Mouse (Mus musculus) bone marrow macrophage, adult 2 months (primary cell): Measurements from ENCODE around the gene Hnf1b. TPM values are rescaled to one million over a fixed set of nuclear protein-coding genes. Genes with fewer than 3 reads are reported as not detected.
A peak's percentile ranks its signal among the peaks of the same experiment; 100 is the strongest.

Experiments
- H3K27ac ChIP-seq: 2 replicates; pipeline ENCODE4 v1.5.1; 2012; ENCODE audit warnings: low read depth, low read length; ENCODE audit not compliant: insufficient read depth
- H3K4me1 ChIP-seq: 2 replicates; pipeline ENCODE4 v1.6.1; 2012; ENCODE audit warnings: low read length; ENCODE audit not compliant: control insufficient read depth, insufficient read depth
- H3K4me3 ChIP-seq: 2 replicates; pipeline ENCODE4 v1.5.1; 2012; ENCODE audit warnings: mild to moderate bottlenecking, low read length, moderate library complexity; ENCODE audit not compliant: insufficient read depth
- CTCF ChIP-seq: IDR thresholded peaks from 2 replicates; pipeline ENCODE4 v1.5.1; 2012; ENCODE audit warnings: low read depth, mild to moderate bottlenecking, low read length, moderate library complexity
- POLR2A ChIP-seq: IDR thresholded peaks from 2 replicates; pipeline ENCODE4 v1.6.1; 2012; ENCODE audit warnings: mild to moderate bottlenecking, low read depth, low read length, borderline replicate concordance
- polyA plus RNA-seq: library from polyadenylated mRNA; stranded (reverse); fragments of >200 nt; gene quantifications from 2 replicates; pipeline ENCODE4 v1.2.4, GENCODE M21; 2012; ENCODE audit not compliant: missing spikeins, insufficient read depth, insufficient read length

The Hnf1b gene
- polyA plus RNA-seq, 1 experiment, result not detected

DNA sequence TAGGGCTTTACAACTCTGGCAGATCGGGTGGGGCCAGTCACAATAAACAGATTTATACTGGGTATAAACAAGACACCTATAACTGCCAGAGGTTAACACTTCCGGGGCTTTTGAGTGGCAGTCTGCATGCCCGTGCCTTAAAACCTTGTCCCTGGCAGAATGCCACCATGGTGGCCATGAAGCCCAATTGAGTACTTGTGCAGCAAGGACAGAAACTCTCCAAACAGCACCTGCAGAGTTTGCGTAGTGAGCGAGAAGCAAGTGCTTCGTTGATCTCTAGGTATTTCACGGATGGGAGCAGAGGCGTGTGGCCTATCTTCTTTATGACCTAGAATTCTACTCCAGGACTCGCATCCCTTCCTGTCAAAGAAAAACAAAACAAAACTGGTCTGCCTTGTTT, 23.6 kb downstream of the Hnf1b start:
- peaks cover 18% of the 10 kb centered on the region for H3K4me1 ChIP-seq
- no peak overlapping the region for H3K27ac ChIP-seq
- no peak for TF ChIP-seq POLR2A
- TF ChIP-seq CTCF, result no peak
- no peak overlapping the region for H3K4me3 ChIP-seq

GRCm38 (mm10) chr11:83876630-83877029, 26.8 kb downstream of the Hnf1b start:
- Histone ChIP-seq H3K27ac (no peak overlapping the region), H3K4me1 (peaks cover 8% of the 10 kb centered on the region), H3K4me3 (no peak overlapping the region)
- no peak for TF ChIP-seq POLR2A
- TF ChIP-seq CTCF, result no peak

DNA sequence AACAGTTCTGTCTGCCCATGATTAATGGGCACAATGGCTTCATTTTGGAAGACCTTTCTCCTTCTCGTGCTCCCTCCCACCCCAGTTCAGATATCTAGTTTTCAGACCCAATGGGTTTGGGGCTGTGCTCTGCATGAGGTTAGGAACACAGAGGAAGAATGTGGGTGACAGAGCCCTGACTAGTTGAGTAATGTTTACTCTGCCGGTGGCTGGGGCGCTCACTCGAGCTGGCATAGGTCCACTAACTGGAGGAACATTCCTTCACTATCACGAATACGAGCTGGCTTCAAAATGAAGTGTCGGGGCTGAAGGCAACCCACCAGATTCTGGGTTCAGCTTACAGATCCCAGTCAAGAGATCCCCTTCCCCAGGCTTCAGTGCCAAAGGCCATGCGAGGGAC, 27.9 kb downstream of the Hnf1b start:
- TF ChIP-seq POLR2A (no peak), CTCF (no peak)
- no peak overlapping the region for H3K4me3 ChIP-seq
- no peak overlapping the region for H3K27ac ChIP-seq
- H3K4me1 ChIP-seq, result peaks cover 8% of the 10 kb centered on the region

GRCm38 (mm10) chr11:83878417-83878952, 28.6 kb downstream of the Hnf1b start:
- Histone ChIP-seq H3K27ac (no peak overlapping the region), H3K4me1 (peaks cover 9% of the 10 kb centered on the region), H3K4me3 (no peak overlapping the region)
- TF ChIP-seq CTCF, result no peak
- TF ChIP-seq POLR2A, result no peak

DNA sequence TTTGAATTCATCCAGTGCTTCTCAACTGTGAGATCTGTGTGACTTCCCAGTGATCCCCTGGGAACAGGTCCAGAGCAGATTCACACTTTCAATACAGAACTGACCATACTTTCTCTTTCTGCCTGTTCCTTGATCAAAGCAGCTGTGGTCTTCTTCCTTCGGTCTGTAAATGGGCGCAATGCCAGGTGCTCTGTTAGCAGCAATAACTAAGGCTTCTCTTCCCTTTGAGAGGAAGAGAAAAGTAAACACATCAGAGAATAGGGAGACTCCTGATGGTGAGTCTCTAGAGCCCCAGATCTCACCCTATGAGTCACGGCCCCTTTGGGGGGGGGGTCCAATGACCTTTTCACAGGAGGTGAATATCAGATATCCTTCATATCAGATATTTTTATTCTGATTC, 29.3 kb downstream of the Hnf1b start:
- Histone ChIP-seq H3K4me3 (no peak overlapping the region), H3K4me1 (peaks cover 9% of the 10 kb centered on the region), H3K27ac (no peak overlapping the region)
- TF ChIP-seq CTCF, result no peak
- no peak for TF ChIP-seq POLR2A

GRCm38 (mm10) chr11:83881438-83881837, 31.6 kb downstream of the Hnf1b start:
- Histone ChIP-seq H3K27ac (no peak overlapping the region), H3K4me3 (no peak overlapping the region), H3K4me1 (peaks cover 9% of the 10 kb centered on the region)
- no peak for TF ChIP-seq CTCF
- TF ChIP-seq POLR2A, result no peak

DNA sequence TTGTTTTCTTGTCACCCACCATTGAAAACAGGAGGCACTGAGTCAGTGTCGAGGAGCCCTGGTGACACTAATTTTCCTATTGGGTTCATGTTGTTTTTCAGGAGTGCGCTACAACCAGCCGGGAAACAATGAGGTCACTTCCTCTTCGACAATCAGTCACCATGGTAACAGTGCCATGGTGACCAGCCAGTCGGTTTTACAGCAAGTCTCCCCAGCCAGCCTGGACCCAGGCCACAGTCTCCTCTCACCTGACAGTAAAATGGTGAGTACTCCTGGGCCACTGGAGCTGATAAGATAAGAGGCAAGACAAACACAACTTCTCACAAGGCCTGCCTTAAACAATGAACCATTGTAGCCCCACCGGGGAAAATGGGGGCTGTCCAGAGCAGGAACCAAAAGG, 32.7 kb downstream of the Hnf1b start:
- no peak for TF ChIP-seq CTCF
- no peak for TF ChIP-seq POLR2A
- Histone ChIP-seq H3K4me1 (peaks cover 11% of the 10 kb centered on the region), H3K4me3 (peak overlapping the region; percentile 26; the same call in 1 of the 2 replicates), H3K27ac (no peak overlapping the region)

DNA sequence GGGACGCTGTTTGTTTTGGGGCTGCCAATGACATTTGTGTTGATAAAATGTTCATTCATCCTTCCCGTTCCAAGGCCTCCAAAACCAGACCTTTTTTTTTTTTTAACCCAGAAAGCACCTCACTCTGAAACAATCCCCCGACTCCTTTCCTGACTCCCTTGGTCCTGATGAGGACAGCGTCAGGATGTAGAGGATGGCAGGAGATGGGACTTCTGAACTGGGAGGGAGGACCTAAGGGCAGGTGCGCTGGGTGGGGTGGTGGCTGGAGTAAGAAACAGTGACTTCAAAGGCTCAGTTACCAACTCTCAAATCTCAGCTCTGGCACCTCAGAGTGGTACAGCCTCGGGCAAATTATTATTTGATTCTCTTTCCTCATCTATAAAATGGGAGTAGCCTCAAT, 33.2 kb downstream of the Hnf1b start:
- H3K27ac ChIP-seq, result no peak overlapping the region
- no peak overlapping the region for H3K4me3 ChIP-seq
- TF ChIP-seq POLR2A, result no peak
- TF ChIP-seq CTCF, result no peak
- peaks cover 11% of the 10 kb centered on the region for H3K4me1 ChIP-seq

DNA sequence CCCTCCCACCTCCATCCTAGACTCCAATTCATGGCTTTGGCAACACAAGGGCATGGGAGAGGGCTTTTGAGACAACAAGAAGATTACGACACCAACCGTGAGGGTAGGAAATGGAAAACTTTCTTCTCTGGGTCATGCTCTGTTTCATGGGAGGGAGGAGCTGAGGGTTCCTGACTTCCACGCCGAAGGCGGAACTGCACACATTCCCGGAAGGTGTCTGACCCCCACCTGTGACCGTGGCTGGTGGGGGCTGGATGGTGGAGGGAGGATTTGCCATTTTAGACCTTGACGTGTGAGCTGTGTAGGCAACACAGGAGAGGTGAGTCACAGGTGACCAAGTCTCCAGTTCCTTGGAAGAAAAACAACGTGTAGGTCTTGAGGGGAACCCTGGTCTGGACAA, 33.9 kb downstream of the Hnf1b start:
- H3K27ac ChIP-seq, result no peak overlapping the region
- peaks cover 11% of the 10 kb centered on the region for H3K4me1 ChIP-seq
- H3K4me3 ChIP-seq, result no peak overlapping the region
- TF ChIP-seq POLR2A, result no peak
- TF ChIP-seq CTCF, result no peak

DNA sequence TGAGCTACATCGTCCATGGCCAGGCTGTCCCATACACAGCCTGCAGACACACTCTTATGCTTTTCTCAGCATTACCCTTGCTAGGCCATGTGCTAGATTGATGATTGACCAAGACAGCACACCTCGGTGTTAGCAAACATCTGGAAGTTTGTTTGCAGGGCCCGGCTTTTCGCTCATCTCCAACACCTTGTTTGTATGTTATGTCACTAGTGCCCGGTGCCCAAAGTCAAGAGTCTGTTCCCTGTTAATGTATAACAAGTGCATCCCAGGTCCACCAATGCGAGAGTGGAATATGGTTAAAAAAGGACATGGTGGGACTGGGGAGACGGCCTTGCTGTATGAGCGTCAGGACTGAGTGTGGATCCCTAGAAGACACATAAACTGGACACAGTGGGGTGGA, 35.3 kb downstream of the Hnf1b start:
- Histone ChIP-seq H3K4me3 (no peak overlapping the region), H3K27ac (no peak overlapping the region), H3K4me1 (peaks cover 11% of the 10 kb centered on the region)
- TF ChIP-seq POLR2A (no peak), CTCF (no peak)

DNA sequence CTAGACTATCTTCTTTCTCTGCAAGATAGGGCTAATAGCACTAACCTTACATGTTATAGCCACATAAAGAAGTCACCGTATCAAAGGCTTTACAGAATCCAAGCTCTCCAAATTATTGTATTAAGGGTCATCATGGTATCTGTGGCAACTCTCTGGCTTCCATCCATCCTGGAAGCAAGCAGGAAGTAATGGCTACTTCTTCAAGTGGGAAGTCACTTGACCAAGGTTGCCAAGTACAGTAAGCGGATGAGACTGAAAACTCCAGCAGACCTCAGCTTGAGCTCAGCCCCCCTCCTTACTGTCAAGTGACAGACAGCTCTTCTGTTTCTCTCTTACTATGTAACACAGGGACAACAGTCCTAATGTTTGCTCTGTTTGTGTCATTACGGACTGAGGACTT, 36.9 kb downstream of the Hnf1b start:
- no peak overlapping the region for H3K4me3 ChIP-seq
- TF ChIP-seq POLR2A (no peak), CTCF (no peak)
- no peak overlapping the region for H3K27ac ChIP-seq

More for the DNA sequence above, 36.9 kb downstream of the Hnf1b start:
- peaks cover 11% of the 10 kb centered on the region for H3K4me1 ChIP-seq
